Mouse (Mus musculus) liver, embryonic 18 days (tissue): ENCODE data around the gene Coil. TPM values are rescaled to one million over a fixed set of nuclear protein-coding genes. Genes with fewer than 3 reads are reported as not detected.

Experiments
- polyA plus RNA-seq: library from polyadenylated mRNA; depleted of rRNA; stranded (reverse); fragments of >200 nt; gene quantifications from 2 replicates; pipeline ENCODE4 v1.2.3, GENCODE M21; 2012; rRNA removed

Gene Coil
- polyA plus RNA-seq = 3.0 and 3.4 TPM in 2 replicates

DNA sequence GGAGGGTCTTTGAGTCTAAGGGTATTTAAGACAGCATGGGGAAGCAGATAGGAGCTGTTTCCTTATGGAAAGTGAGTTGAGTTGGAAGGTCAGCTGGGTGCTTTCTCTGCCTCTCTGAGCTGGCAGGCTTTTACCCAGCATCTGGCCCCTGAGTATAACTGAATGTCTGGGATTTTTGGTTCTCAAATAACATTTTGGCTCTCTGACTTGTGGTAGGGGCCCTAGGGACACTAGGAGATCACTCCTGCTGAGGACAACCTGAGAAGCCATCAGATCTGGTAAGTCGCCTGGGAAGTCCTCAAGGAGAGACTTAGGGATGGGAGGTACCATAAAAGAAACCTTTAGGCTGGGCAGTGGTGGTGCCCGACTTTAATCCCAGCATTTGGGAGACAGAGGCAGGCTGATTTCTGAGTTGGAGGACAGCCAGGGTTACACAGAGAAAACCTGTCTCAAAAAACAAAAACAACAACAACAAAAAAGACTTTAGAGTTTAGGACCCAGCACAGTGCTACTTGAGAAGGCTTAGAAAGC is at the start of gene Coil:
Gene Coil (plus strand): TSS at position 51 of the 531 bp plus-strand sequence.

DNA sequence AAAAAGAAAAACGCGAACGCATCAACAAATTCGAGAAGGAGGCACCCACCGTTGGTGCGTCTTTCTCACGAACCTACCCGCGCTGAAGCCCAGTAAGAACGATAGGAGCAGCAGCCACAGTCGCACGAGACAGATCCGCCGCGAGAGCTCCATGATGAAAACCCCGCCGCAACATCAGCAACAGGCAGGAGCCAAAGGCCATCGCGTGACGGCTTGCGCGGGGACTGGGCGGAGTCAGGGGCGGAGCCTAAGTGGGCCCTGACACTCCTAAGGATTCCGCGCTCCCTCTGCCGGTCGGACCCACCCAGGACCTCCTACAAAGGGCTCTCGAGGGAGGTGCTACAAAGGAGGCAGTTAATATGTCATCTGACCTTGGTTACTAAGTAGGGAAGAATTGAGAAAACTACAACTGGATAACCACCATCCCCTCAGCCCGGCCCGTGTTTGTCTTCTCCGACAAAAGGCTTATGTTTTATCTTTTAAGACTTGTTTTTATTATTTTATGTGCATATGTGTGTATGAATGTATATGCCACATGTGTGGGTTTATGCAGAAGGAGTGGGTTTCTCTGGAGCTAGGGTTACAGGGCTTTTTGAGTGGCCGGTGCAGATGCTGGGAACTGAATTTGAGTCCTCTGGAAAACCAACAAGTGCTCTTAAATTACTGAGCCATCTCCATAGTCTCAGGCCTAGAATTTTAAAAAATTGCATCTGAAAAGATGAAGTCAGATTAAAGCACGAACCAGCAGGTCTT is 14.7 kb upstream of the Coil start, which contains the start of gene Scpep1:
Gene Scpep1 (minus strand): TSS at position 249 of the 753 bp plus-strand sequence.

GRCm38 (mm10) chr11:88966881-88967361 is 3.1 kb upstream of the Coil start, which contains the start of gene Elobl:
TSS of gene Elobl (minus strand) at chr11:88966931.

GRCm38 (mm10) chr11:88998974-88999722 is 29.1 kb downstream of the Coil start, which contains the start of gene Trim25:
TSS of gene Trim25 (plus strand) at chr11:88999376.

Other genes with a start within 250 kb of the Coil start
- 19.4 and 21.3 TPM in 2 replicates for gene Akap1, start 105.7 kb upstream of the Coil start, polyA plus RNA-seq
- 20.8 and 22.0 TPM in 2 replicates for gene Scpep1, start 14.8 kb upstream of the Coil start, polyA plus RNA-seq
- not detected in 2 replicates for gene Elobl, start 3.3 kb upstream of the Coil start, polyA plus RNA-seq
- 16.8 and 17.2 TPM in 2 replicates for gene Trim25, start 29.1 kb downstream of the Coil start, polyA plus RNA-seq
- gene Dgke, start 96.6 kb downstream of the Coil start, polyA plus RNA-seq = 0.74 and 0.77 TPM in 2 replicates
- gene Gm525, start 103.6 kb downstream of the Coil start, polyA plus RNA-seq = 0.08 and 0.13 TPM in 2 replicates